Mouse (Mus musculus) frontal cortex, postnatal 25 days (tissue): Measurements from ENCODE around the gene Gm9767.

Source experiments
- DNase-seq, 2 experiments: peaks; one replicate each; pipeline ENCODE4 v3.0.0; 2022; ENCODE audit warnings: low spot score in 2 of 2

Gene Gm9767

GRCm38 (mm10) chr10:26077671-26078481, at the start of gene Gm9767:
TSS of gene Gm9767 (plus strand) at chr10:26078255.
- DNase-seq, result peak in 1 of 2 experiments; percentile 28

GRCm38 (mm10) chr10:26034931-26035330, 43.1 kb upstream of the Gm9767 start:
- peak; percentile 42 to 57 for DNase-seq

- no peak for DNase-seq
These were observed 26.9 kb upstream of the Gm9767 start for GRCm38 (mm10) chr10:26051177-26051576.

GRCm38 (mm10) chr10:26059662-26060307, 18.3 kb upstream of the Gm9767 start:
- DNase-seq, result peak in 1 of 2 experiments; percentile 12

GRCm38 (mm10) chr10:26063071-26063470, 15.0 kb upstream of the Gm9767 start:
- no peak for DNase-seq

- no peak for DNase-seq
These were observed 6.1 kb upstream of the Gm9767 start for GRCm38 (mm10) chr10:26071986-26072385.

GRCm38 (mm10) chr10:26076949-26077348, 1.1 kb upstream of the Gm9767 start:
- no peak for DNase-seq

- DNase-seq, result peak; percentile 40 to 64
These were observed 577 bp downstream of the Gm9767 start, which contains the start of gene Tmem200a for GRCm38 (mm10) chr10:26078521-26079142. TSS of gene Tmem200a (minus strand) at chr10:26079052.

- DNase-seq, result no peak
These were observed 1.6 kb downstream of the Gm9767 start for GRCm38 (mm10) chr10:26079678-26080077.

- no peak for DNase-seq
These were observed 4.0 kb downstream of the Gm9767 start for GRCm38 (mm10) chr10:26082081-26082480.

GRCm38 (mm10) chr10:26103330-26103982, 25.4 kb downstream of the Gm9767 start:
- DNase-seq, result no peak

- no peak for DNase-seq
These were observed 36.4 kb downstream of the Gm9767 start for GRCm38 (mm10) chr10:26114409-26114808.

GRCm38 (mm10) chr10:26119067-26119821, 41.2 kb downstream of the Gm9767 start:
- DNase-seq, result no peak

- DNase-seq, result no peak
These were observed 41.7 kb downstream of the Gm9767 start for GRCm38 (mm10) chr10:26119822-26120183.
